Mouse (Mus musculus) E14TG2a.4 (cell line): Measurements from ENCODE around the gene Ctsc.

Experiments
- CTCF ChIP-seq: conservative IDR thresholded peaks from 2 replicates; pipeline ENCODE4 v1.5.1; 2014; ENCODE audit warnings: low read length
- NANOG ChIP-seq: IDR thresholded peaks from 2 replicates; pipeline ENCODE4 v1.6.1; 2014; ENCODE audit warnings: borderline replicate concordance, low read length, mixed read lengths

DNA sequence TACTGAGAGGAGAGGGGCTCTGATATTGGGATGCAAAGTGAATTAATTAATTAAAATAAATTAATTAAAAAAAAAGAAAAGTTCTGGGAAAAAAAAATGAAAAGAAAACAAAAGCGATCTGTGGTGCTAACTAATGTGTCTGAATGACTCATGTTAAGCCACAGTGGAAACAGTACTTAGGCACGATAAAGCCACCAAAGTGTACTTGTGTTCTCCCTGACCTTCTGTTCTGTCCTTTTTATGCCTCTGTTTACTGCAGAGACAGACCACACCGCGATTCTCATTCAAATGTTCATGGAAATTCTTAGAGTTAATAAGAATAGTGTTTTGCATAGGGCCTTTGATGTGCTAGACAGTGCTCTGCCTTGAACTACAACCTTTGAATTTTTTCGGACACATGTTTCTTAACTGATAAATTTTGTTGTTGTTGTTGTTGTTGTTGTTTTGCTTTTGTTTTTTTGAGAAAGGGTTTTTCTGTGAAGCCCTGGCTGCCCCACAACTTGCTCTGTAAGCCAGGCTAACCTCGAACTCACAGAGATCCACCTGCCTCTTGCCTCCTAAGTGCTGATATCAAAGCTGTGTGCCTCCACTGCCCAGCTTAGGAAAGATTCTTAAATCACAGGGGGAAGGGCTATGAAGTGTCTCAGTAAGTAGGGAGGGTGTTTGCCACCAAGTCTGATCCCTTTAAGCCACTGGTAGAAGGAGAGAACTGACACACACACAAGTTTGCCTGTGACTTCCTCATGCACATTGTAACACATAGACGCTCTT lies 18.5 kb upstream of the Ctsc start:
- TF ChIP-seq CTCF (no peak), NANOG (no peak)
